22 mouse cellular contexts compared by ENCODE assay signal in genomic region chr8:106017130-106017529, GRCm38 (mm10). TPM values are rescaled to one million over a fixed set of nuclear protein-coding genes. Genes with fewer than 3 reads are reported as not detected.
DNase-seq lines count a peak whose midpoint lies in the region; ATAC-seq and TF ChIP-seq lines count a peak whose summit lies in the region.
"Had no signal": no experiment of that assay in that cellular context is flagged by ENCODE, and none has a peak within 500 bp of the region (broad histone marks: within the 10 kb centered on the region; RNA-seq: fewer than 3 reads in every experiment).

No protein-coding gene starts in this region.

- peak; percentile 99 for ATAC-seq in megakaryocyte, adult 5-6 weeks (ENCODE audit: poor library complexity, severe bottlenecking)
- ATAC-seq in forebrain, embryonic 13.5 days: no peak
- ATAC-seq in forebrain, embryonic 12.5 days (ENCODE audit: low FRiP score): no peak

- H3K27ac ChIP-seq in thymus, adult 2 months (ENCODE audit: control insufficient read depth, insufficient read depth, low read length): peak overlapping the region; percentile 94
- H3K27ac ChIP-seq in forebrain, embryonic 13.5 days: no peak overlapping the region
- no peak overlapping the region for H3K27ac ChIP-seq in forebrain, embryonic 12.5 days
- H3K27ac ChIP-seq: embryonic facial prominence, embryonic 13.5 days; heart, embryonic 15.5 days; hindbrain, embryonic 12.5 days; liver, embryonic 13.5 days had no signal

- TF ChIP-seq CTCF in thymus, adult 2 months (IDR thresholded peaks at IDR 0.05; ENCODE audit: borderline replicate concordance, control insufficient read depth, extremely low read depth, insufficient read depth, low read length, poor library complexity): no peak

- no peaks in the 10 kb centered on the region for H3K36me3 ChIP-seq in thymus, adult 2 months (ENCODE audit: control insufficient read depth, insufficient read depth, low read length)
- peaks cover 29% of the 10 kb centered on the region for H3K36me3 ChIP-seq in forebrain, embryonic 13.5 days (ENCODE audit: poor library complexity, severe bottlenecking)
- H3K36me3 ChIP-seq in forebrain, embryonic 12.5 days (replicated peaks): peaks cover 16% of the 10 kb centered on the region

- no peaks in the 10 kb centered on the region for H3K9me3 ChIP-seq in forebrain, embryonic 13.5 days (replicated peaks)
- H3K9me3 ChIP-seq in forebrain, embryonic 12.5 days: no peaks in the 10 kb centered on the region
- H3K9me3 ChIP-seq: embryonic facial prominence, embryonic 13.5 days; heart, embryonic 15.5 days; hindbrain, embryonic 12.5 days; liver, embryonic 13.5 days had no signal

- no peak for TF ChIP-seq POLR2A in thymus, adult 2 months (IDR thresholded peaks at IDR 0.05; ENCODE audit: control insufficient read depth, extremely low read depth, insufficient read depth, low read length, poor library complexity)

- WGBS in thymus, adult 2 months: 14% methylated on average over 7 of the region's 7 CpGs
- 89% methylated on average over 7 of the region's 7 CpGs for WGBS in forebrain, embryonic 13.5 days
- WGBS in forebrain, embryonic 12.5 days: 94% methylated on average over 7 of the region's 7 CpGs

- H3K27me3 ChIP-seq in thymus, adult 2 months (ENCODE audit: control insufficient read depth, insufficient read depth, low read length): no peaks in the 10 kb centered on the region
- no peaks in the 10 kb centered on the region for H3K27me3 ChIP-seq in forebrain, embryonic 13.5 days
- no peaks in the 10 kb centered on the region for H3K27me3 ChIP-seq in forebrain, embryonic 12.5 days
- H3K27me3 ChIP-seq: embryonic facial prominence, embryonic 13.5 days; heart, embryonic 15.5 days; hindbrain, embryonic 12.5 days; liver, embryonic 13.5 days had no signal

- no peak overlapping the region for H3K9ac ChIP-seq in forebrain, embryonic 13.5 days
- H3K9ac ChIP-seq in forebrain, embryonic 12.5 days: no peak overlapping the region
- H3K9ac ChIP-seq: embryonic facial prominence, embryonic 13.5 days; heart, embryonic 15.5 days; hindbrain, embryonic 12.5 days; liver, embryonic 13.5 days had no signal

- no peak overlapping the region for H3K4me3 ChIP-seq in thymus, adult 2 months (ENCODE audit: control insufficient read depth, insufficient read depth, low read length)
- H3K4me3 ChIP-seq in forebrain, embryonic 13.5 days: no peak overlapping the region
- no peak overlapping the region for H3K4me3 ChIP-seq in forebrain, embryonic 12.5 days (replicated peaks)
- H3K4me3 ChIP-seq: embryonic facial prominence, embryonic 13.5 days; heart, embryonic 15.5 days; hindbrain, embryonic 12.5 days; liver, embryonic 13.5 days had no signal

- no peak overlapping the region for H3K4me2 ChIP-seq in forebrain, embryonic 13.5 days
- H3K4me2 ChIP-seq in forebrain, embryonic 12.5 days: no peak overlapping the region
- H3K4me2 ChIP-seq: embryonic facial prominence, embryonic 13.5 days; heart, embryonic 15.5 days; hindbrain, embryonic 12.5 days; liver, embryonic 13.5 days had no signal

- peaks cover 12% of the 10 kb centered on the region for H3K4me1 ChIP-seq in thymus, adult 2 months (replicated peaks; ENCODE audit: control insufficient read depth, insufficient read depth, low read length)
- H3K4me1 ChIP-seq in forebrain, embryonic 13.5 days: no peaks in the 10 kb centered on the region
- peaks cover under 1% of the 10 kb centered on the region; the same call in 1 of the 2 replicates for H3K4me1 ChIP-seq in forebrain, embryonic 12.5 days
- H3K4me1 ChIP-seq: embryonic facial prominence, embryonic 13.5 days; hindbrain, embryonic 12.5 days had no signal

- peak; percentile 24 to 34 for DNase-seq in B cell, adult 2 months
- DNase-seq in T-cell, adult 2 months (ENCODE audit: low spot score): peak; percentile 55
- peak; percentile 58 for DNase-seq in thymus, adult 2 months
- no peak for DNase-seq in layer of hippocampus, postnatal 36 days
- no peak for DNase-seq in adipocyte (ENCODE audit: low spot score)
- DNase-seq: heart, adult 18-20 months; kidney, adult 2 months; kidney, postnatal 4 days; left cerebral cortex, postnatal 4 days; liver, embryonic 13.5 days; right cerebral cortex, adult 18-20 months had no signal

RNA-seq across cellular contexts. Expression of gene Ddx28, which starts 5.4 kb away (rescaled TPM):
- total RNA-seq in megakaryocyte, adult 5-6 weeks (2015): 8.8 and 9.6 TPM in 2 replicates
- total RNA-seq in megakaryocyte, adult 5-6 weeks (2017): 13.7 and 13.9 TPM in 2 replicates
- polyA plus RNA-seq in thymus, adult 2 months (2012; rRNA removed): 16.7 and 20.3 TPM in 2 replicates
- polyA plus RNA-seq in forebrain, embryonic 13.5 days (2015; fragmentation: Nextera tagmentation; extraction: Ambion mirVana): 19.7 and 20.1 TPM in 2 replicates
- polyA plus RNA-seq in forebrain, embryonic 12.5 days (2016; fragmentation: Nextera tagmentation; extraction: Ambion mirVana): 19.5 and 20.1 TPM in 2 replicates
- 10 to 100 TPM; 11.5 to 14.6 TPM for total RNA-seq in layer of hippocampus, postnatal 36 days (2021)

RNA-seq across cellular contexts. Expression of gene Dpep2nb, which starts 11.4 kb away (rescaled TPM):
- total RNA-seq in megakaryocyte, adult 5-6 weeks (2015): 0.20 TPM in 1 of 2 replicates, not detected in the other
- total RNA-seq in megakaryocyte, adult 5-6 weeks (2017): not detected in 2 replicates
- polyA plus RNA-seq in thymus, adult 2 months (2012; rRNA removed): not detected in 2 replicates
- polyA plus RNA-seq in forebrain, embryonic 13.5 days (2015; fragmentation: Nextera tagmentation; extraction: Ambion mirVana): not detected in 2 replicates
- not detected in 2 replicates for polyA plus RNA-seq in forebrain, embryonic 12.5 days (2016; fragmentation: Nextera tagmentation; extraction: Ambion mirVana)
- total RNA-seq in layer of hippocampus, postnatal 36 days (2021): under 1 TPM in 1 of 2 experiments, not detected in 1; 0.32 TPM
- total RNA-seq: heart, adult 18-20 months; layer of hippocampus, postnatal 25 days; left cerebral cortex, postnatal 4 days had no signal
- polyA plus RNA-seq: embryonic facial prominence, embryonic 13.5 days; forebrain, embryonic 11.5 days; heart, embryonic 15.5 days; hindbrain, embryonic 12.5 days; liver, embryonic 13.5 days; lung, embryonic 16.5 days had no signal

RNA-seq across cellular contexts. Expression of gene Dus2, which starts 26.0 kb away (rescaled TPM):
- 3.8 and 4.3 TPM in 2 replicates for total RNA-seq in megakaryocyte, adult 5-6 weeks (2015)
- total RNA-seq in megakaryocyte, adult 5-6 weeks (2017): 6.0 and 6.9 TPM in 2 replicates
- 19.8 and 22.3 TPM in 2 replicates for polyA plus RNA-seq in thymus, adult 2 months (2012; rRNA removed)
- 19.0 and 20.6 TPM in 2 replicates for polyA plus RNA-seq in forebrain, embryonic 13.5 days (2015; fragmentation: Nextera tagmentation; extraction: Ambion mirVana)
- 15.4 and 18.4 TPM in 2 replicates for polyA plus RNA-seq in forebrain, embryonic 12.5 days (2016; fragmentation: Nextera tagmentation; extraction: Ambion mirVana)
- 10 to 100 TPM; 18.9 to 22.6 TPM for total RNA-seq in layer of hippocampus, postnatal 36 days (2021)

RNA-seq across cellular contexts. Expression of gene Dpep3, which starts 37.9 kb away (rescaled TPM):
- total RNA-seq in megakaryocyte, adult 5-6 weeks (2015): not detected in 2 replicates
- not detected in 2 replicates for total RNA-seq in megakaryocyte, adult 5-6 weeks (2017)
- 0.09 TPM in 1 of 2 replicates, not detected in the other for polyA plus RNA-seq in thymus, adult 2 months (2012; rRNA removed)
- not detected in 2 replicates for polyA plus RNA-seq in forebrain, embryonic 13.5 days (2015; fragmentation: Nextera tagmentation; extraction: Ambion mirVana)
- not detected in 2 replicates for polyA plus RNA-seq in forebrain, embryonic 12.5 days (2016; fragmentation: Nextera tagmentation; extraction: Ambion mirVana)
- total RNA-seq in layer of hippocampus, postnatal 36 days (2021): not detected
- total RNA-seq: heart, adult 18-20 months; layer of hippocampus, postnatal 25 days; left cerebral cortex, postnatal 4 days had no signal
- polyA plus RNA-seq: C2C12; cortical plate, adult 2 months; embryonic facial prominence, embryonic 13.5 days; forebrain, embryonic 11.5 days; heart, embryonic 15.5 days; hindbrain, embryonic 12.5 days; liver, embryonic 13.5 days; lung, embryonic 16.5 days had no signal

RNA-seq across cellular contexts. Expression of gene Nfatc3, which starts 41.5 kb away (rescaled TPM):
- 104 and 108 TPM in 2 replicates for total RNA-seq in megakaryocyte, adult 5-6 weeks (2015)
- total RNA-seq in megakaryocyte, adult 5-6 weeks (2017): 26.5 and 38.4 TPM in 2 replicates
- 161 and 186 TPM in 2 replicates for polyA plus RNA-seq in thymus, adult 2 months (2012; rRNA removed)
- polyA plus RNA-seq in forebrain, embryonic 13.5 days (2015; fragmentation: Nextera tagmentation; extraction: Ambion mirVana): 5.2 TPM in 2 replicates
- 4.9 and 6.6 TPM in 2 replicates for polyA plus RNA-seq in forebrain, embryonic 12.5 days (2016; fragmentation: Nextera tagmentation; extraction: Ambion mirVana)
- total RNA-seq in layer of hippocampus, postnatal 36 days (2021): 10 to 100 TPM; 11.1 to 11.9 TPM

Comparison
In these comparisons a context has a peak if more than half of its experiments do, and no peak if none do; other contexts are left out.
1. DNase-seq: peak in B cell, adult 2 months (2 of 2), T-cell, adult 2 months (single experiment) and thymus, adult 2 months (single experiment); none in layer of hippocampus, postnatal 36 days (0 of 2) and adipocyte (single experiment).